Mouse (Mus musculus) kidney, postnatal 25 days (tissue): ENCODE measurements around the gene Ano6.

Experiments
- DNase-seq, 2 experiments: peaks; one replicate each; pipeline ENCODE4 v3.0.0; 2021; ENCODE audit warnings: mixed read lengths in 2 of 2

The Ano6 gene

DNA sequence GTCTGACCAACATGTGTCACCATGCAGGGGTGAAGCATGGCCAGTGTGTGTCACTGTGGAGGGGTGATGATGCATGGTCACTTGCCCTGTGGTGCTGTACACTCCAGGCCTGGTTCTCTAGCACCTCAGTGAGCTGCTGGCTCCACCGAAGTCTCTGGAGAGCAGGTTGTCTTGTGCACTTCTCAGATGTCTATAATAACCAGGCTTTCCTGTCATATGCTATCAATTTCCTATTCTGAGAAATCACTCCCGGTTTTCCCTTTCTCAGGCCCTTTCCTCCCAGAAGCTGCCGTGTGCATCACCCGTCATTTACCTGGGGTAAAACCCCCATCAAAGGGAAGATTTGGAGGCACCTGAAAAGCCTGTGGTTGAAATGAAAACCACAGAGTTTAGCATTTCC is 101.5 kb downstream of the Ano6 start:
- no peak for DNase-seq

DNA sequence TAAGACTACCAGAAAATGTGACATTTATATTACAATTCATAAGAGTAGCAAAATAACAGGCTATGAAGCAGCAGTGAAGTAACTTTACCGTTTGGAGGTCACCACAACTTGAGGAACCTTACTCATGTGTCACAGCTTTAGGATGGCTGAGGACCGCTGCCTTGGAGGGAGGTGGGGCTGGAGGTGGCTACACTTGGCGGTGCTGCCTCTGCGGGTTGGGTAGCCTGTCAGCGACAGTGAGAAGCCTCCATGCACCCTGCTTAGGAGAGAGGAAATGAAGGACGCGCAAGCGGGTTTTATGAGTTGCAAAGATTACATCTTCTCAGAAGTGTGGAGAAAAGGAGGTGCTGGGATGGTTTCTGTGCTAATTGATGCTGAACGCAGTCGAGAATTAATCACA is 102.3 kb downstream of the Ano6 start:
- DNase-seq: no peak

DNA sequence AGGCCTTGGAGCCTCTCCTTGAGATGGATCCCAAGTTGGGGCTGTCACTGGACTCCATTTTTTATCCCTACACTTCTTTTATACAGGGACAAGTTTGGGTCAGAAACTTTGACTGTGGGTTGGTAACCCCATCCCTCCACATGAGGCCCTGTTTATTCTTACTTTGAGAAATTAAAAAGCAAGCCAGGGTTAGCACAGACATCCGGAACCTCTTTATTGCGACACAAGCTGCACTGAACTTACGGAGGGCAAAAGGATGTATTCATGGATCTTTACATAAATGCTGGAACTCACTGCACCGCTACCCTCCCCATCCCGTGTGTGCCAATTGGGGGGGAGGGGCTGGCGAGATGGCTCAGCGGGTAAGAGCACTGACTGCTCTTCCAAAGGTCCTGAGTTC is 105.1 kb downstream of the Ano6 start:
- no peak for DNase-seq

DNA sequence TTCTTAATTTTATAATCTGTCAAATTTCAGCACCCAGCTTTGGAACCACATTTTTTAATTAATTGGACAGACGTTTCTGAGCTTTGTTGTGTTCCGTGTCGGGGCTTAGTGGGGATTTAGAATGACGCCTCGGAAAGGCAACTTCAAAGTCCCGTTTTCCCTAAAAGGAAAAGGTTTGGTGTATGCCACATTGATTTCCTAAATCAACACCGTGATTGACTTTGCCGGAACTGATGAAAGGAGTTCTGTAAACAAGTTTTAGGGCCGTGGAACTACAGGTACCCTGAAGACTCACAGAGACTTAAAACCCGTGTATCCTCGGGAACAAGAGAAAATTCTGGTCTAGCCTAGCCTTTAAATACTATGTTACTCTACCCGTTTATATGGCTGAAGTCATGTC is 107.0 kb downstream of the Ano6 start:
- no peak for DNase-seq

DNA sequence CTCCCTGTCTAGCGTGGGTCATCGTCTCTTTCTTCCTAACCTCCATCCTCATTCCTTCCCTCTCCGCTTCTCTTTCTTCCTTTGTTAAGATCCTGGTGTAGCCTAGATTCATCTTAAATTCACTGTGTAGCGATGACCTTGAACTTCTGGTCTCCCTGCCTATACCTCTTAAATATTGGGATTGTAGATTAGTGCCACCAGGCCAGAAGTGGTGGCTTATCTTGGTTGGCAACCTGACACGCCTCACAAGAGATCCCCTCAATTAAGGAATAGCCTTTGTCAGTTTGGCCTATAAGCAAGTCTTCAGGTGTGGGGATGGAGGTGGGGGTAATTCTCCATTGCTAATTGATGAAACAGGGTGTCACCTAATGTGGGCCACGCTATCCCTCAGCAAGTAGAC is 107.8 kb downstream of the Ano6 start:
- DNase-seq: no peak

DNA sequence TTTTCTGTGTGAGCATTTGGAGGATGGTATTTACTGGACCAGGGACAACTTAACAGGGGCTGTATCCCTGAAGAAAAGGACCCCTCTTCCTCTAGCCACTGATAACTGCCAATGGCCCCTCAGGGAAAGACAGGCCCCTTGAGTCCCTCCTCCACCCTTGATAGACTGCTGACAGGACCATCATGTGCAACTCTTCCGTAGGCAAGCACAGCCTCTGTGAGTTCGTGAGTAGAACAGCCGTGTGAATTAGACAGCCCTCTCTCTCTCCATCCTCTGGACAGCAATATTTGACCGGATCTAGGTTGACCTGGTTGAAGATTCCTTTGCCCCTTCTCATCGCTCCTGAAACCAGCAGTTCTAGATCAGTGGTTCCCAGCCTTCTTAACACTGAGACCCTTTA is 111.8 kb downstream of the Ano6 start:
- no peak for DNase-seq

DNA sequence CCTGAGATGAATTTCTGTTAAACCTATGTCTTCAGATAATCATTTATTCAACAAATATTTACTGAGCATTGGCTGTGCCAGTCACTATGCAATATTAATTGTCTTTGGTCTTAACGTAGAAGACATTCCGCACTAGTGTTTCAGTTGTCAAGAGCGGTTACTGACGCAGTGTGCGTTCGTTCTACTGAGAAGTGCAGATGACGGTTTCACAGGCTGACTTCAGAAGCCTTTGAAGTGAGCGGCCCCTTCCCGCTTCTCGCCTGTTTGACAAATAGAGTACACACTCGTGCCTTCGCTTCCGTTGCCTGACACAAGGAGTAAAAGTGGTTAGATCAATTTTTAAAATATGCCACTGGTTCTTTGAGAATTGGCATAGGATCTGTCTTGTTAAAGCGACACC is 113.6 kb downstream of the Ano6 start:
- DNase-seq: no peak

DNA sequence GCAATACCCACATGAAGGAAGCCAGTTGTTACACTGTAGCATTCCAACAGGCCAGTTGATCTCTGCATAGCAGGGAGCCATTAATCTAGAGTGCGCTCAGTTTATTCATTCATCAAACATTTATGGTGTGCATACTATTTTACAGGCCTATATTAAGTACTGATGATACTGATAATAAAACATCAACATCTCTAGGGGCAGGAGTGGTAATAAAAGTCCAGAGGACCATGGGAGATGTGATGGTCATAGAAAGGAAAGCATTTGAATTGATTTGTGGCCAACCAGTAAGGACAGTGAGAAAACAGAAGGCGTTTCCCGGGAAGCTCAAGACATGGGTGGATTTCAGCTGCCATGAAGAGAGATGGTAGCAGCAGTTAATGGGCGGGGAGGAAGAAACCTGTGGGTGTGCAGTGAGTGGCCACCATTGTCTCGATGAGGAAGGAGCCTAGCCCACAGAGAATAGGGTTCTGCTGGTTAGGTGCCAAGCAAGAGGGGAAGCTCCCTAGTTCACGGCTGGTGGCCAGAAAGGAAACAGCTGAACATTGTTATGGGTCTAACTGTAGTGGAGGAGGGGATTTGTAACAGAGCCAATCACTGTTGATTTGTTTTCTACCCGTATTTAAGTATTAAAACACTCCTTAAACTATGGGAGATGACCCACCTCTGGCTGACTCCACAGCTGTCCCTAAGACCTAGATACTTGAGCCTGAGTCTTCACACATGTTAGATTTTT is 115.5 kb downstream of the Ano6 start:
- peak; percentile 77 to 80 for DNase-seq

DNA sequence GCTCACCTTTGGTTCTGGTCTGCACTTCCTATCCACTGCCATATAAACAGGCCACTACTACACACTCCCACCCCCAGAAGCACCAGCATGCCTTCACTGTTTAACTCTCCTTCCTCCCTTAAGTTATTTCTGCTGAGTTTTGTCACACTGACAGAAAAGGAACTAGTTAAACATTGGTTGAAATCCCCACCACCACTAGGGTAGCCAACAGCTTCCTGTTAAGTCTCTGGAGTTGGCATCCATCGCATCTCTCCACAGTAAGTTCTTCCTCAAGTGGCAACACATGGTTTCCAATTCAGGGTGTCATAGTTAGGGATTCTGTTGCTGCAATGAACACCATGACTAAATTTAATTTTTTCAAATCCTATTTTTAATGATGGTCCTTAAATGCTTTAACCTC is 116.2 kb downstream of the Ano6 start:
- no peak for DNase-seq

DNA sequence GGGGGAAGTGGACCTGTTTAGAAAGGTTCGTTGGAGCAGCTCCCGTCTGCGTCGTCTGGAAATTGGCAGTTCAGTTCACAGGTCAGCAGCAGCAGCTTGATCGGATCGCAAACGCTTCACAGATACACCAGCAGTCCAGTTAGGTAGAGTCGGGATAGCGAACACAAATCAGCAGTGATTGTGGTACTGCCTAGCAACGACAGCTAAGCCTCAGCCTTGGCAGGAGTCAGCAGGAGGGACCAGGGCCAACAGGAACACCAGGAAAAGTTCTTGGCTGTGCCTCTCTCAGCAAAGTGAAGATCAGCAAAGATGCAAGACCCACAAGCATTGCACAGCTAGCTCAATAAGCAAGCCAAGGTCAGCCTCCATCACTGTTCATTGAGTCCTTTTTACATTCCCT is 116.7 kb downstream of the Ano6 start:
- peak; percentile 63 to 76 for DNase-seq

DNA sequence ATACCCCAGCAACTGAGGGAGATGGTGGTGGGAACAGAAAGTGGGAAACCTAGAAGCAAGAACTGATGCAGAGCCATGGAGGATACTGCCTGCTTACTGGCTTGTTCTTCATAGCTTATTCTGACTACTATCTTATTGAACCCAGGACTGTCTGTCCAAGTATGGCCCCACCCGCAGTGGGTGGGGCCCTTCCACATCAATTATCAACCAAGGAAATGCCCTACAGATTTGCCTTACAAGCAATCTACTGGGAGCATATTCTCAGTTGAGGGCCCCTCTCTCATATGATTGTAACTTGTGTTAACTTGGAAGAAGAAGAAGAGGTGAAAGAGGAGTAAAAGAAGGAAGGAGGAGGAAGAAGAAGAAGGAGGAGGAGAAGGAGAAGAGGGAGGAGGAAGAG is 117.3 kb downstream of the Ano6 start:
- DNase-seq: no peak

DNA sequence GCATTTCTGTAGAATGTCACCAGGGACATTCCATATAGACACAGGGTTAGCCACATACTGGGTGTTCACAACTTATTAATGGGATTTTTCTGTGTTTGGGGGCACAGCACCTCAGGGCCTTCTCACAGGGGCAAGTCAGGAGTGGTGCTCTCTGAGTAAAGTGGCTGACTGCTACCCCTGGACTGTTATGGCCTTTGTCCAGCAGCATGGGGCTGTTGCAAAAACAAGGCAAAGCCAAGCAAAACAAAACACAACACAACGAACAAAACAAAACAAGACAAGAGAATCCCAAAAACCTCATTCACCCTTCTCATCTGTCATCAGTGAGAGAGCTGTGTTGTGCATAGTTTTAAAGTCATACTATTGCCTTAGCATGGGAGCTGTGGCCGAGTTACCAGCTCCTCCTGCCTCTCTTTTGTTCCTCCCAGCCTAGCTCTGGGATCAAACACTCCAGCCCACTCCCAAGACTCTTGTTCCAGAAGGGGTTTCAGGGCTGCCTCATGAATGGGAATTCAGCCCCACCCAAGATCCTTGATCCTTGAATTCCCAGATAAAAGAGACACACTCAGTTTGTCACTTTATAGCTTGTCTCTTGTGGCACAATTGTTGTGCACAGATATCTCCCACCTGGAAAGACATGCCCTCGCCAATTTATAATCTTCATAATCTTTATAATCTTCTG is 119.6 kb downstream of the Ano6 start:
- DNase-seq: no peak

DNA sequence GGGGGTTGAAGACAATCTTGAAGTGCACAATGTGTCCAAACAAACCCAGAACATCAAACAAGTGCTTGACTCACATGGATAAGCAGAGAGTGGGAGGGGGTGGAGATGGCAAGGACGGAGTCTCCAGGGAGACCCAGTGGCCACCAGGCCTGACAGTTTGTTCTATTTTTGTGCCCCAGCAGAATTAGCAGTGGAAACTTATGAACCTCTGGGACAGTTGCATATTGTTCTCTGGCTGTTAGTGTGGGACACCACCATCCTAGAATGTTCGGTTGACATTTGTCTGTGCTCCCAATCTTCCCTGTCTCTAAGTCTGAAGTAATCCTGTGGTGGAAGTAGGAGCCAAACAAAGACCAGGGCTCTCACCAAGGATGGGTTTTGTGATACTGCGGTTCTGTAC is 124.3 kb downstream of the Ano6 start:
- DNase-seq: no peak

DNA sequence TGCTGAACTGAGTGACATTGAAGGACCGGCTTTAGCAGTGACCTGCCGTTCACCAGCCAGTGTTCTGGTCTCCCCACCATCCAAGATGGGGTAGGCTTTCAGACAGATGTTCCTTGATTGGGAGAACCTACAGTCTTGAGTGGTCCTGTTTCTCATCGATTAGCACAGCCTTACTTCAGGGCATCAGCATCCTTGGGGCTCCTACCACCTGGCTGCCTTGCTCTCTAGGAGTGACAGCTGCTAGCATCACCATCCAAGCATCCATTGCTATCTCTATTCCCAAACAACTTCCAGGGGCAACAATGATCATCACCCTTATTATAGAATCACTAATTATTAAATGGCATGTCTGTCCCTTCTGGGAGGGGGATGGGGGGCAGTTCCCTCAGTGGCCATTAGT is 124.8 kb downstream of the Ano6 start:
- DNase-seq: no peak

DNA sequence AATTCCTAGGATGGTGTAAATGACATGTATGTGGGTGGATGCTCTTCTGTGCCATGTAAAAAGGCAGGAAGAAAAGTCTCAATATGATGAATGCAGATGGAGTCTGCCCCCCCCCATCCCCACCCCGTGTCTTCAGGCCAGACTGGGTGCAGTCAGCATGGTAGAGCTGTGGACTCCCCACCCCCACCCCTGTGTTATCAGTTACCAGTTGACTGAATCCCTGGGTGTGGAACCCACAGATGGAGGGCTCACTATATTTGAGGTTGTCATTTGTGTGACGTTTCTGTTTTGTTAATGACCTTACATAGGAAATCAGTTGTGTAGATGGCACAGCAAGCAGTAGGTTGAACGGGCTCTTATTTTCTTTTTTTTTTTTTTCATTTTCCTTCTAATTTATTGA is 126.7 kb downstream of the Ano6 start:
- DNase-seq: no peak

DNA sequence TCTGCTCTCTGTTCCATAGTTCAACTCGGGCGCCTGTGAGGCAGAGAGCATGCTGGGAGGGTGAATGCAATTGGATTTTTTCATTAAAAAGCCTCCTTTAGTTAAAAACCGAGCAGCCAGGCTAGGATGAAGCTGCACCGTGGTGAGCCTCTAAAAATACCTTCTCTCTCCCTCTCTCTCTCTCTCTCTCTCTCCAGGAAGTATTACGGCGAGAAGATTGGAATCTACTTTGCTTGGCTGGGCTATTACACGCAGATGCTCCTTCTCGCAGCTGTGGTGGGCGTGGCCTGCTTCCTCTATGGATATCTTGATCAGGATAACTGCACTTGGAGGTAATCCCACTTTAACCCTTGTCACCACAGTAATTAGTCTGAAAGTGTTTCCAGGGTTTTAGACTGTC is 129.4 kb downstream of the Ano6 start:
- no peak for DNase-seq

DNA sequence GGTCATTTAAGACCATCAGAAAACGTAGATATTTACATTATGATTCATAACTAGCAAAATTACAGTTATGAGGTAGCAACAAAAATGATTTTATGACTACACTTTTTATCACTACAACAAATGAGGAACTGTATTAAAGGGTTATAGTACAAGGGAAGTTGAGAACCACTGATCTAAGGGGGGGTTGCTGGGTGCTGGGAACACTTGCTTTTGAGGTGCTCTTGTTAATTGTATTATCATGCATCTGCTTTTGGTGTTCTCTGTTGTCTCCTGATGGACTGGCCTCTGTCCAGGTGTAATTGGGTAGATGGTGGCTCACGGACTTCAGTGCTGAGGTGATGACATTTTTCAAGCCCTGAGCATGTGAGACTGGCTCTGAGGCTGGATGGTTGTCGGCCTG is 130.4 kb downstream of the Ano6 start:
- no peak for DNase-seq

DNA sequence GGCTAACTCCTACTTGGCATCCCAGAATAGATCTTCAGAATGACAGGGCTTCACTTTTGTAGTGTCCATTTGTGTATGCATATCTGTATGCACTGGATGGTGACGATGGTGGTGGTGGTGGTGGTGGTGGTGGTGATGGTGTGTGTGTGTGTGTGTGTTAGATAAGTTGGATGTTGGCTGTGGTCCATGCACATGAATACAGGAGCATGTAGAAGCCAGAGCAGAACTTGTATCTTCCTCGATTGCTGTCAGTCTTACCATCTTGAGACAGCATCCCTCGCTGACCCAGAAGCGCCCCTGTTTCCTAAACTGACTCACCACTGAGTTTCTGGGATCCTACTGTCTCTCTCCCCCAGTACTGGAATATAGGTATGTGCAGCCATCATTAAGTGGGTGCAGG is 131.0 kb downstream of the Ano6 start:
- DNase-seq: no peak

DNA sequence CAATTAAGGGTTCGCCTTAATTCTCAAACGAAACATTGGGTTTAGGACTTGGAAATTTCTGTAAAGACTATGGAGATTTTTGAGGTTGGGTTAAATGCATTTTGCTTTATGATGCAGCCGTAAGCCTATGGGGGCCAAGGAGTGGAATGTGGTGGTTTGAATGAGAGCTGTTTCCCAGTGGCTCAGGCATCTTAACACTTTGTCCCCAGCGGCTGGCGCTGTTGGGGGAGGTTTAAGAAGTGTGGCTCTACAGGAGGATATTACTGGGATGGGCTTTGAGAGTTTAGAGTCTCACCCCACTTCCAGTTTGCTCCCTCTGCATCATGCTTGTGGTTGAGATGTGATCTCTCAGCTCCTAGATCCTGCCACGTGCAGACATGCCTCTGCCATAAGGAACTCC is 131.9 kb downstream of the Ano6 start:
- no peak for DNase-seq

DNA sequence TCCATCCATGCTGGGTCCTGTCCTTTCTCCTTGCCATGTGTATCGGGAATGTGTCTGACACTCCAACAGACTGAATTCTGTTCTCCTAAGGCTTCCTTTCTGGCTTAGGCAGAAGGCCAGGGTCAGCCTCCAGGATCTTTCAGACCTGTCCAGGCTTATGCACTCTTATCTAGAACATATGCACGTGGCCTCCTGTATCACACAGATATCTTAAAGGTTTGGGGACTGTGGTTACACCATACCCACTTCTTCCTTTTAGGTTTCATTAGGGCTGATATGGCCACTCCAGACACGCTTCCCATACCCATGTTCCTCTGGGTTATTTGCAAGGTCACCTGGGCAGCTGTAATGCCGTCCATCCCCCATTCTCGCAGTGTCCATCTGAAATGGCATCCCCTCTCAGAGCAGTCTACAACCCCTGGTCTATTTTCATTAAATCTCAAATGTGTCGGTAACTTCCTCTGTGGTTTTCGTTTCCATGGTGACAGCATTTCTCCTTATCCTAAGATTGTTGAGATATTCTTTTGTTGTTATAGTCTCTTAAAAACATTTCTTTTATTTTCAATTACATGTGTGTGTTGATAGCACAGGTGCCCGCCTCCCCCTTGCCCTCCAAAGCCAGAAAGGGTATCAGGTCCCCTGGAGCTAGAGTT is 134.8 kb downstream of the Ano6 start:
- no peak for DNase-seq

DNA sequence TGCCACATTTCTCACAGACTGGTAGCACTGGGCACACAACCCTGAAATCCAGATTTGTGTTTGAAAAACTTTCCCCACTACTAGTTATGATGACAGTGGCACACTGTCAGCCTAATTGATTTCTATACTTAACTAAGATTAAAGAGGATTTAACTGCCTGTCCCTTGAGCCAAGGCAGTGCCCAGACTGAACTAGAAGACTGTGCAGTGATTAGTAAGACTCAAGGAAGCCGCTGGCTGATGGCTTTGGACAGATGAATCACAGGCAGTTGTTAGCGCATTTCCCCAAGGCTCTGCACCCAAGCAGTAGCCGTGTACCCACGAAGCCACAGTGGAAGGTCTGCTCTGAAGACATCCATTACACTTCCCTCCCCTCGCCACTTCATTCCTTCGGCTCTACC is 138.4 kb downstream of the Ano6 start:
- no peak for DNase-seq

DNA sequence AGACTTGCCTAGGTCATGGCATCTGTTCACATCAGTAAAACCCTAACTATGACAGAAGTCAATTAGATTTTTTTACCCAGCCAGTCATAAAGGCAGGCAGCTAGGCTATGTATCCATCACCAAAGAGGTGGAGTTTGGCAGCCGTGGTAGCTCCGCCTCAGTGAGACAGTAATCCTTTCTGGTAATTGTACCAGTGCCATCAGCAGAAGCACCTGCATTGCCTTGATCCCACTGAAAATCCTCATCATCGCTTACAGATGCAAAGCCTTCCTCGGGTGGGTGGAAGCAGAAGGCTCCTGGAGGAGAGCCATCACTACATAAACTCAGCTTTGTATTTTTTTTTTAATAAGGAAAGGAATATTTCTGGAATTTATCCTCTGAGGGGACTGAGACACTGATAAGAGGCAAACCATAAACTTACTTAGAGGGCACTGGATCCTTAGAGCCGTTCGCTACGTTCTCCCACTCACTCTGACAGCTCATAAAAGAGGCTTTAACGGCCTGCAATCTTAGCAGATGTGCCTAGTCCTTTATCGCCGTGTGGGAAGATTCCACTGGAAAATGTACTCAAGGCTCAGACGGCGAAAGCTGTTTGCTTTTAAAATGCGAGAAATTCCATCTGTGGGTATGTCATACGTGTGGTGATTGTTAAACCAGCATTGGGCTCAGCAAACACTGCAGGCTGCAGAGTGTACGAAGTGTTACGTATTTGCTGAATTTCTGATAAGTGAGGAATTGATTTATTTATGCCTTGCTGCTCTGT is 140.6 kb downstream of the Ano6 start:
- no peak for DNase-seq

DNA sequence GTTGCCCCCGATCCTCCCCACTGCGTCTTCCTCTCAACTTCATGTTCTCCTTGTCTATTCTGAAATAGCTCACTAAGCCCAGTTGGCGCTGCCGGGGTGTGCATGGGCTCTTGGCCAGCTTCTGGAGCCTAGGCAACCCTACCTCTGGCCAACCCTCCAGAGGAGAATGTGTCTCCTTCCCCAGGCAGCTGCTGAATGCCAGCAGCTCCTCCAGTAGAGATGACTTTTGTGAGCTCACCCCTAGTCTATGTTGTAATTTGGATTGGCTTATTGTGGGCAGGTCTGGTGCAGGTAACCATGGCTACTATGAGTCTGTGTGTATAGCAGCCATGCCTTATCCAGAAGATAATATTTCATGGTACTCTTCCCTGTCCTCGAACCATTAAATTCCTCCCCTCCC is 141.7 kb downstream of the Ano6 start:
- DNase-seq: no peak

DNA sequence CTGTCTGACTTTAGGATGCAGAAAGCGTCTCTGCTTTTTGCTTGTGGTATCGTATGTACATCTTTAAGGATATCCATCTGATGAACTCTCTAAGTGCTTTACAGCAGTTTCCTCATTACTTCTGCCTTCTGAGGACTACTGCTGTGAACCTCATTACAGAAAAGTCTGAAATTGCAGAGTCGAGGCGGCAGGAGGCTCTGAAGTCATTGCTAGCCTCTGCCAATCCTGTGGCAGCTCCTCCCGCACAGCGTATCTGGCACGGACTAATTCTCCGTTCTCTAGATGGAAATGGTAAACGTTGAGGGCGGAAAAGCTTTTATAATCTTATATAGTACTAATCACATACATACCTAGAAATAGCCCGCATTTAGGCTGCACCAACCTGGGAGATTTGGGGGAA is 144.5 kb downstream of the Ano6 start:
- DNase-seq: no peak
